Mouse (Mus musculus) limb, embryonic 10.5 days (tissue): Measurements from ENCODE around the gene Got1. TPM values are rescaled to one million over a fixed set of nuclear protein-coding genes. Genes with fewer than 3 reads are reported as not detected.

Experiments used
- polyA plus RNA-seq: library from polyadenylated mRNA; unstranded; fragments of >200 nt; fragmentation: Nextera tagmentation; extraction: Ambion mirVana; gene quantifications from 2 replicates; pipeline ENCODE4 v1.2.1, GENCODE M21; 2016

Got1 gene
- polyA plus RNA-seq, 1 experiment from 2014 or later = 53.9 TPM

Other genes with a start within 250 kb of the Got1 start
- 2.8 and 6.0 TPM in 2 replicates for gene Hpse2, start 136.2 kb downstream of the Got1 start, polyA plus RNA-seq
- gene Cnnm1, start 84.2 kb downstream of the Got1 start, polyA plus RNA-seq = 0.13 and 0.20 TPM in 2 replicates
- gene Nkx2-3, start 87.7 kb upstream of the Got1 start, polyA plus RNA-seq = 0.65 TPM in 1 of 2 replicates, not detected in the other
- 10.8 and 12.7 TPM in 2 replicates for gene Slc25a28, start 150.3 kb upstream of the Got1 start, polyA plus RNA-seq
- gene Entpd7, start 165.1 kb upstream of the Got1 start, polyA plus RNA-seq = 9.4 and 12.7 TPM in 2 replicates
- 12.3 and 13.1 TPM in 2 replicates for gene Cutc, start 228.4 kb upstream of the Got1 start, polyA plus RNA-seq
- 14.6 and 15.4 TPM in 2 replicates for gene Cox15, start 228.4 kb upstream of the Got1 start, polyA plus RNA-seq